Mouse (Mus musculus): ENCODE data around the gene Hist1h2ab. TPM values are rescaled to one million over a fixed set of nuclear protein-coding genes. Genes with fewer than 3 reads are reported as not detected.
A peak's percentile ranks its signal among the peaks of the same experiment; 100 is the strongest.
"Not testable (repeated sequence)": the region's sequence is repeated elsewhere in the genome, so short reads cannot be mapped to it uniquely, and the experiment has no call there.

Gene Hist1h2ab
- polyA plus RNA-seq, 1 experiment from 2014 or later: 49.6 TPM

DNA sequence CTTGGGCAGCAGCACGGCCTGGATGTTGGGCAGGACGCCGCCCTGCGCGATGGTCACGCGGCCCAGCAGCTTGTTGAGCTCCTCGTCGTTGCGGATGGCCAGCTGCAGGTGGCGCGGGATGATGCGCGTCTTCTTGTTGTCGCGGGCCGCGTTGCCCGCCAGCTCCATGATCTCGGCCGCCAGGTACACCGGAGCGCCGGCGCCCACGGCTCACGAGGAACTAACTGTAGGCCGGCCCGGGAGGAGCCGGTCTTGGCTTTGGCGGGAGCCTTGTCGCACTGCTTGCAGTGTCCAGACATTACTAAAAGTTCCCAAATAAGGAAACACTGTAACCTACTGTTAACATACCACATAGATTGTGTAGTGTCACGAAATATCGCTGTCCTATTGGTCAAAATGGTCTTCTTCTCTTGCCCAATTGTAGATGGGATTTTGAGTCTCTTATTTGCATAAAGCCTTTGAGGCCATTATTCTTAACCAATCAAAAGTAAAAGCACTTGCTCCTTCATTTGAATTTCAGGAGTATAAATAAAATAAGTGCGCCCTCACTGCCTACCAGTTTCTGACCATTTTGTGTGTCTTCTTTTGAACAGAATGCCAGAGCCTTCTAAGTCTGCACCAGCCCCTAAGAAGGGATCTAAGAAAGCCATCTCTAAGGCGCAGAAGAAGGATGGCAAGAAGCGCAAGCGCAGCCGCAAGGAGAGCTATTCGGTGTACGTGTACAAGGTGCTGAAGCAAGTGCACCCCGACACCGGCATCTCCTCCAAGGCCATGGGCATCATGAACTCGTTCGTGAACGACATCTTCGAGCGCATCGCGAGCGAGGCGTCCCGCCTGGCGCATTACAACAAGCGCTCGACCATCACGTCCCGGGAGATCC lies 4.5 kb upstream of the Hist1h2ab start, which contains the start of gene Hist1h2bb:
Gene Hist1h2bb, plus strand, starts transcription at position 534 of the 880 bp plus-strand sequence.
- H3K9ac ChIP-seq (ENCODE audit: low read length): peak within 1 kb of the TSS; percentile 89
- peak within 1 kb of the TSS; percentile 92 for H3K4me2 ChIP-seq (ENCODE audit: low read length)
- H3K27ac ChIP-seq (ENCODE audit: low read depth): peak within 1 kb of the TSS; percentile 100
- H3K27me3 ChIP-seq (replicated peaks; ENCODE audit: control insufficient read depth, insufficient read depth, low read length); H3K9me3 ChIP-seq (ENCODE audit: control insufficient read depth, low read length); H3K36me3 ChIP-seq (ENCODE audit: control insufficient read depth, insufficient read depth, low read length): not testable (repeated sequence)
- under 1% methylated on average over 38 of the region's 58 CpGs for WGBS
- peaks cover 19% of the 10 kb centered on the region for H3K4me1 ChIP-seq (replicated peaks; ENCODE audit: control insufficient read depth, insufficient read depth, low read length)
- DNase-seq (ENCODE audit: low spot score) (peak; percentile 91), ATAC-seq (replicated peaks; ENCODE audit: low FRiP score, low TSS enrichment, low read depth) (peak; percentile 89)
- H3K4me3 ChIP-seq (ENCODE audit: low read depth, low read length): peak within 1 kb of the TSS; percentile 44

DNA sequence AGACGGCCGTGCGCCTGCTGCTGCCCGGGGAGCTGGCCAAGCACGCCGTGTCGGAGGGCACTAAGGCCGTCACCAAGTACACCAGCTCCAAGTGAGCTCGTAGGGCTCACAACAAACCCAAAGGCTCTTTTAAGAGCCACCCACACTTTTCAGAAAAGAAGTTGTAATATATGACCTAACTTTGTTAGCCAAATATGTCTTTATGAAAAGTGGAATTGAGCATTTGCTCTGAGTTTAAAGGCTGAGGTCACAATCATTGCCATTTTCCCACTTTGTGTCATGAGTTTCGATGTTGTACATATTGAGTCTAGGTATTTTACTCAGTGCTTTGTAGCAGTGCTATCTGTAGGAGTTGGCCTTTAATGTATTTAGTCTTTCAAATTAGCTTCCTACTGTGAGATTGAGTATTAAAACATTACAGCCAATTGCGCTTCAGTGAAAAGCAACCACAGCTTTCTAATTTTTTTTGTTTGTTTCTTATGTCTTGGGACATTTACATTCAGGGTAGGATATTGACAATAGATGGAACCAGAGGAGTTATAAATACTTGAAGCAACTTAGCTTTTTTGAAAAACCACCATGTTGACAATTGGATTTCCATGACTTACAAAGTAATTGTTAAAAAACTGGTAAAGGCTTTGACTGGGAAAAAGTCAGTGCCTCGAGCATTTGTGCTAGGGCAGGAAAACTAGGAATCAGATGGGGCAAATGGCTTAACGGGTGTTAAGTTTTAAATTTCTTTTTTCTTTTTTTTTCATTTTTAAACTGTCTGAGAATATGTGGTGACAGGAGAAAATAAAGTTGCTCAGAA lies 3.6 kb upstream of the Hist1h2ab start:
- Histone ChIP-seq H3K9ac (ENCODE audit: low read length) (peak overlapping the region; percentile 89), H3K27me3 (replicated peaks; ENCODE audit: control insufficient read depth, insufficient read depth, low read length) (no peaks in the 10 kb centered on the region), H3K9me3 (ENCODE audit: control insufficient read depth, low read length) (no peaks in the 10 kb centered on the region), H3K4me3 (ENCODE audit: low read depth, low read length) (peak overlapping the region; percentile 44), H3K4me1 (replicated peaks; ENCODE audit: control insufficient read depth, insufficient read depth, low read length) (peaks cover 22% of the 10 kb centered on the region), H3K36me3 (ENCODE audit: control insufficient read depth, insufficient read depth, low read length) (no peaks in the 10 kb centered on the region), H3K27ac (ENCODE audit: low read depth) (peak overlapping the region; percentile 100), H3K4me2 (ENCODE audit: low read length) (peak overlapping the region; percentile 92)
- ATAC-seq (replicated peaks; ENCODE audit: low FRiP score, low TSS enrichment, low read depth): no peak
- peak; percentile 70 for DNase-seq (ENCODE audit: low spot score)
- 6% methylated on average over 10 of the region's 13 CpGs for WGBS

DNA sequence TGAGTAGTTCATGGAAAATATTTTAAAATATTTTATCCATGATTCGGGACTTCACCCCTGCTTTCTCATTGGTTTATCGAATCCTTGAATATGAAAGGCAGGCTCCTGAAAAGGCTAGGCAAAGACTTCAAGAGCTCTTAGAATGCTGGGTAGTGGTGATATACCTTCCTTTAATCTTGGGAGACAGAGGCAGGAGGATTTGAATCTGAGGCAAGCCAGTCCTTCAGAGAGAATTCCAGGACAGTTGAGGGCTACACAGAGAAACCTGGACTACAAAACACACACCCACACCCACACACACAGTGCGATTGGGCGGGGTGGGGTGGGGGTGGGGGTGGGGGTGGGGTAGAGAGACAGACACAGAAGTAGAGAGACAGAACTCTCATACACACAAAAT lies 3.0 kb upstream of the Hist1h2ab start:
- Histone ChIP-seq H3K4me2 (ENCODE audit: low read length) (peak overlapping the region; percentile 92), H3K36me3 (ENCODE audit: control insufficient read depth, insufficient read depth, low read length) (no peaks in the 10 kb centered on the region), H3K9ac (ENCODE audit: low read length) (peak overlapping the region; percentile 89), H3K27me3 (replicated peaks; ENCODE audit: control insufficient read depth, insufficient read depth, low read length) (no peaks in the 10 kb centered on the region), H3K27ac (ENCODE audit: low read depth) (peak overlapping the region; percentile 100), H3K9me3 (ENCODE audit: control insufficient read depth, low read length) (no peaks in the 10 kb centered on the region), H3K4me1 (replicated peaks; ENCODE audit: control insufficient read depth, insufficient read depth, low read length) (peaks cover 24% of the 10 kb centered on the region), H3K4me3 (ENCODE audit: low read depth, low read length) (peak overlapping the region; percentile 44)
- DNase-seq (ENCODE audit: low spot score) (no peak), ATAC-seq (replicated peaks; ENCODE audit: low FRiP score, low TSS enrichment, low read depth) (no peak)
- 9% methylated on average over 4 of the region's 4 CpGs for WGBS

DNA sequence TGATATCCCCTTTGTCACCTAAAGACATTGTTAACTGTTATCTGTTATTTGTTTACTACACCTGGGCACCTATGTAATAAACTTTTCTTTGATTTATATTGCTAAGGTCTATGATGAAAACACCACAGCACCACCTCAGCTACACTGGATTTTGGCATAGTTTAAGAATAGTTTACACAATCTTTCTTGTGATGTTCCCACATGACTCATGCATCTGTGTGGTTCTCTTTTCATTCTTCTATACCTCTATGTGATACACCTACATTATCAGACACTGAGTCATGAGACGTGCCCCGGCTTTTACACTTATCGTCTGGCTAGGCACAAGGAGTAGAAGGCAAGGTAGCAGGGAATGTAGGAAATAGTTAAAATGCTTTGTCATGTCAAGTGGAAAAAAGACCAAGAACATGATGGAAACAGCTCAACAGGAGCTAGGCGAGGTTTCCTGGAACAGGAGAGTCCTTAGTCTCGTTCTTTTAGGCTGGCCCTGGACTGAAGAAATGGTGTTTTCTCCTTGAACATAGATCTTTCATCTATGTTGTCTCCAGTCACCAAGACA lies 1.3 kb upstream of the Hist1h2ab start:
- Histone ChIP-seq H3K27me3 (replicated peaks; ENCODE audit: control insufficient read depth, insufficient read depth, low read length) (no peaks in the 10 kb centered on the region), H3K9ac (ENCODE audit: low read length) (no peak overlapping the region), H3K4me2 (ENCODE audit: low read length) (no peak overlapping the region), H3K9me3 (ENCODE audit: control insufficient read depth, low read length) (no peaks in the 10 kb centered on the region), H3K27ac (ENCODE audit: low read depth) (peak overlapping the region; percentile 94), H3K36me3 (ENCODE audit: control insufficient read depth, insufficient read depth, low read length) (no peaks in the 10 kb centered on the region), H3K4me3 (ENCODE audit: low read depth, low read length) (no peak overlapping the region), H3K4me1 (replicated peaks; ENCODE audit: control insufficient read depth, insufficient read depth, low read length) (peaks cover 18% of the 10 kb centered on the region)
- ATAC-seq (replicated peaks; ENCODE audit: low FRiP score, low TSS enrichment, low read depth) (no peak), DNase-seq (ENCODE audit: low spot score) (no peak)
- 87% methylated on average over 5 of the region's 5 CpGs for WGBS

DNA sequence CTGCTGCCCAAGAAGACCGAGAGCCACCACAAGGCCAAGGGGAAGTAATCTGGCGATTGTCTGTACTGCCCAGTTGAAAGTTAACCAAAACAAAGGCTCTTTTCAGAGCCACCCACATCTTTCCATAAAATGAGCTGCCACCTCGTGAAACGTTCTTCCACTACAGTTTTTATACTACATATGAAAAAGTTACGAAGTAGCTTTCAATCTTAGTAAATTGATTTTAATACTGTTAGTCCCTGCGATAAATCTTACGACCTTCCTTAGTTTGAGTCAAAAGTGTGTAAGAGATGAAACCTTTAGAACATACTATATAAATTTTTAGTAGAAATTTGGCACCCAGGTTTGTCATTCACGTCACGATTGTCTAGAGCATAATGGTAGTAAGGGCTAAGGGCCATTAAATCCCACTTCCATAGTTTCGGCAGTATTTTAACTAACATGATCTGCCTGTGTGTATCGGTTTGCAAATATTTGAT lies 591 bp downstream of the Hist1h2ab start:
- WGBS: under 1% methylated on average over 11 of the region's 11 CpGs
- Histone ChIP-seq H3K36me3 (ENCODE audit: control insufficient read depth, insufficient read depth, low read length) (no peaks in the 10 kb centered on the region), H3K4me3 (ENCODE audit: low read depth, low read length) (peak overlapping the region; percentile 40), H3K27ac (ENCODE audit: low read depth) (peak overlapping the region; percentile 94), H3K27me3 (replicated peaks; ENCODE audit: control insufficient read depth, insufficient read depth, low read length) (no peaks in the 10 kb centered on the region), H3K4me1 (replicated peaks; ENCODE audit: control insufficient read depth, insufficient read depth, low read length) (peaks cover 18% of the 10 kb centered on the region), H3K4me2 (ENCODE audit: low read length) (peak overlapping the region; percentile 56), H3K9ac (ENCODE audit: low read length) (peak overlapping the region; percentile 62), H3K9me3 (ENCODE audit: control insufficient read depth, low read length) (no peaks in the 10 kb centered on the region)
- DNase-seq (ENCODE audit: low spot score): no peak
- ATAC-seq (replicated peaks; ENCODE audit: low FRiP score, low TSS enrichment, low read depth): 0 out of 2 replicates have a peak, but pooled peaks have one; percentile 28

DNA sequence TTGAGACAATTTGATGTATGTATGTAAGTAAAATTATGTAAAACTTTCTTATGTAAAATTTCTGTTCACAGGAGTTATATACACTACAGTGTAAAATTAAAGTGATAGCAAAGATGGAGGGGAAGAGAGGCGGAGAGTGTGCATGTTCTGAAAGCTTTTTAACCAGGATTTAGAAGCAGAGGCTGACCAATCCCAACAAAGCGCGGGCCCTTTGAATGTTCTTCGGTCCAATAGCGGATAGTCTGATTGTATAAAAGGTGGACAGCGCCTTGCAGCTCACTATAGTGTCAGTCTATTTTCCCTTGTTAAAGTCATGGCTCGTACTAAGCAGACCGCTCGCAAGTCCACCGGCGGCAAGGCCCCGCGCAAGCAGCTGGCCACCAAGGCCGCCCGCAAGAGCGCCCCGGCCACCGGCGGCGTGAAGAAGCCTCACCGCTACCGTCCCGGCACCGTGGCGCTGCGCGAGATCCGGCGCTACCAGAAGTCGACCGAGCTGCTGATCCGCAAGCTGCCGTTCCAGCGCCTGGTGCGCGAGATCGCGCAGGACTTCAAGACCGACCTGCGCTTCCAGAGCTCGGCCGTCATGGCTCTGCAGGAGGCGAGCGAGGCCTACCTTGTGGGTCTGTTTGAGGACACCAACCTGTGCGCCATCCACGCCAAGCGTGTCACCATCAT lies 1.3 kb downstream of the Hist1h2ab start, which contains the start of gene Hist1h3b:
Gene Hist1h3b, plus strand, starts transcription at position 201 of the 675 bp plus-strand sequence.
- H3K9ac ChIP-seq (ENCODE audit: low read length): peak within 1 kb of the TSS; percentile 76

DNA sequence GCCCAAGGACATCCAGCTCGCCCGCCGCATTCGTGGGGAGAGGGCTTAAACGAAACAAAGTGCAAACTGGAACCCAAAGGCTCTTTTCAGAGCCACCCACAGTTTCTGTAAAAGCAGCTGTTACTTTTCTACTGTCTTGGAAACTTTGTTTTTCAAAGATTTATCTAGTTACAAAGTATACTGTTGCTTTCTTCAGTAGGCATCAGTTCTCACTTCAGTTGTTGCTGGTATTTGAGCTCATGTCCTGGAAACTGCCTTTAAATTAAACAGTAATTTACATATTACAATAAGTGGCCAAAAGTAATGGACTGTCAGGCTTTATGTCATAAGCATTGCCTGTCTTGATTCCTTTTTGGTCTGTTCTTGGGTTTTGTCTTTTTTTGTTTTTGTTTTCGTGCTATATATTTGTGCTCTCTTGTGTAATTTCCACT lies 1.8 kb downstream of the Hist1h2ab start:
- Histone ChIP-seq H3K4me3 (ENCODE audit: low read depth, low read length) (peak overlapping the region; percentile 37), H3K9ac (ENCODE audit: low read length) (peak overlapping the region; percentile 76), H3K36me3 (ENCODE audit: control insufficient read depth, insufficient read depth, low read length) (no peaks in the 10 kb centered on the region), H3K4me1 (replicated peaks; ENCODE audit: control insufficient read depth, insufficient read depth, low read length) (peaks cover 20% of the 10 kb centered on the region), H3K4me2 (ENCODE audit: low read length) (peak overlapping the region; percentile 57), H3K27ac (ENCODE audit: low read depth) (peak overlapping the region; percentile 90), H3K9me3 (ENCODE audit: control insufficient read depth, low read length) (no peaks in the 10 kb centered on the region), H3K27me3 (replicated peaks; ENCODE audit: control insufficient read depth, insufficient read depth, low read length) (no peaks in the 10 kb centered on the region)
- no peak for ATAC-seq (replicated peaks; ENCODE audit: low FRiP score, low TSS enrichment, low read depth)
- DNase-seq (ENCODE audit: low spot score): no peak
- 8% methylated on average over 6 of the region's 6 CpGs for WGBS

More for the DNA sequence above, 1.3 kb downstream of the Hist1h2ab start, which contains the start of gene Hist1h3b:
- peak within 1 kb of the TSS; percentile 40 for H3K4me3 ChIP-seq (ENCODE audit: low read depth, low read length)
- peak within 1 kb of the TSS; percentile 94 for H3K27ac ChIP-seq (ENCODE audit: low read depth)
- DNase-seq (ENCODE audit: low spot score) (peak; percentile 94), ATAC-seq (replicated peaks; ENCODE audit: low FRiP score, low TSS enrichment, low read depth) (peak; percentile 86)
- WGBS: under 1% methylated on average over 15 of the region's 47 CpGs
- not testable (repeated sequence) for H3K9me3 ChIP-seq (ENCODE audit: control insufficient read depth, low read length); H3K27me3 ChIP-seq (replicated peaks; ENCODE audit: control insufficient read depth, insufficient read depth, low read length); H3K36me3 ChIP-seq (ENCODE audit: control insufficient read depth, insufficient read depth, low read length)
- H3K4me2 ChIP-seq (ENCODE audit: low read length): peak within 1 kb of the TSS; percentile 57
- H3K4me1 ChIP-seq (replicated peaks; ENCODE audit: control insufficient read depth, insufficient read depth, low read length): peaks cover 18% of the 10 kb centered on the region

All from intestine, embryonic 14.5 days (tissue).